Mouse (Mus musculus) thymus, adult 18-20 months (tissue): ENCODE measurements around the gene P3h3.
"Not testable (repeated sequence)": the region's sequence is repeated elsewhere in the genome, so short reads cannot be mapped to it uniquely, and the experiment has no call there.

Experiments used
- DNase-seq, 2 experiments: peaks; one replicate each; pipeline ENCODE4 v3.0.0; 2022; ENCODE audit warnings: mixed read lengths in 2 of 2

Gene P3h3

GRCm38 (mm10) chr6:124865766-124866362 lies 8.3 kb upstream of the P3h3 start:
- DNase-seq = no peak

- DNase-seq = peak; percentile 49 to 73
Observed at GRCm38 (mm10) chr6:124863658-124864298, 6.2 kb upstream of the P3h3 start, which contains the start of gene Gpr162. Gene Gpr162, minus strand, starts transcription at chr6:124863983.

GRCm38 (mm10) chr6:124863125-124863657 lies 5.6 kb upstream of the P3h3 start:
- peak; percentile 73 to 82 for DNase-seq

- no peak for DNase-seq
Observed at GRCm38 (mm10) chr6:124862406-124863124, 5.0 kb upstream of the P3h3 start.

GRCm38 (mm10) chr6:124861802-124862201 lies 4.2 kb upstream of the P3h3 start:
- no peak for DNase-seq

GRCm38 (mm10) chr6:124861266-124861665 lies 3.7 kb upstream of the P3h3 start:
- DNase-seq = no peak

GRCm38 (mm10) chr6:124860511-124860910 lies 3.0 kb upstream of the P3h3 start:
- DNase-seq = no peak

GRCm38 (mm10) chr6:124859725-124860124 lies 2.2 kb upstream of the P3h3 start:
- DNase-seq = peak; percentile 70 to 78

GRCm38 (mm10) chr6:124858561-124859318 lies 1.2 kb upstream of the P3h3 start:
- DNase-seq = no peak

DNA sequence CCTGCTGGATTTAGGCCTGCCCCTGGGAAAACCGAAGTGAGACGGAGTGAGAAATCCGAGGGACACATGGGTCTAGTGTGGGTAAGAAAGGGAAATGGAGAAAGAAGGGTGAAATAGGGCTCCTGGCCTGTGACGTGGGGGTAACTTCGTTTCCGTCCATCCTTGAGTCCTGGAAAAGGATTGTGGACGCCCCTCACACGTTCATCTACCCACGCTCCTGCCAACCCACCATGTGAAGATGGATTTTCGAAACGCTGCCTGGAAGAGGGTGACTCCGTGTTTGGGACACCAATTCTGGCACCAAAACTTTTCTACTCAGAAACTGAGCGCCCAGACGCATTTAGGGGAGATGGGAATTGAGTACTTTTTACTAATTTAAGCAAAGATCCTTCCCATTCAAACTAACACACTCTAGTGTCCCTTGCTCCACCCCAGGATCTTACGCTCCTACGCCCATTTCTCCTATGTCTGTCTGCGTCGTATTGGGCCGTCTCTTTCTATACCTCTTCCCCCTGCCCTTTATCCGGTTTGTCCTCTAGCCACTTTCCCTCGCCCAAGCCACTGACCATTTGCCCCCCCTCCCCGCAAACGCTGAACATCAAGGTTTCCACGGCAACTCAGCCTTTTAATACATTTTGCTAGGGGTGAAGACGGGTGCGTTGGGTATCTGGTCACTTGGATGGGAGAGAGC lies 433 bp upstream of the P3h3 start:
- DNase-seq = no peak

- no peak for DNase-seq
Observed at GRCm38 (mm10) chr6:124856321-124856720, 1.2 kb downstream of the P3h3 start.

DNA sequence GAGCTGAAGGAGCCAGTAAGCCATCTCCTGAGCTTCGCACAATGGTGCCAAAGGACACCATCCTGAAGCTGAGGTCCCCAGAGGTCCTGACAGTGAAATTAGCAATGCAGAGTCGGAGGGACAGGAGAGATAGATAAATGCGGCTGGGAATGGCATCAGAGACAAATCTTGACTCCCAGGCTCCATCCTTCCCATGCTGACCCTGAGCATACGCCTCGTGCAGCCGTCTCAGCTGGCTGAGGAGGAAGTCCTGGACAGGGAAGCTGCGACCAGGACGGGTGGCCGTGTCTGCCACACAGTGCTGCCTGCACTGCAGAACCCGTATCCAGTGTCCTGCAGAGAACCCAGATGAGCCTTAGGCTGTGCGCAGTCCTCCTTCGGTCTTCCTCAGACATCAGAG lies 2.9 kb downstream of the P3h3 start:
- no peak for DNase-seq

DNA sequence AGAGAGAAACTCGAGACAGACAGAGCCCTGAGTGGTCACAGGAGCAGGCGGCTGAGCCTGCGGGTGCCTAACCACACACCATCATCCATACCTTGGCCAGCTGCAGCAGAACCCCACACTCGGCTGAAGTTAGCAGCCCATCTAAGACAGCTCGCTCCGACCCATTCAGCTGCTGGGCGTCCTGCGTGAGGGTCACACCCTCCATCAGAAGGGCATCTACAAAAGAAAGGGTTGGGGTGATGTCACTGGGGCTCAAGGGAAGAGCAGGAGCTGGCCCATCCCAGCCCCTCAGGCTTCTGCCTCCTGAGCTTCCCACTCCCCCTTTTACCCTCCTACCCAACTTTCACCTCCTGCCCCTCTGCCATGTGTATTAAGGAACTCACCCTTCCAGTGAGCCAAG lies 7.0 kb downstream of the P3h3 start:
- DNase-seq = no peak

DNA sequence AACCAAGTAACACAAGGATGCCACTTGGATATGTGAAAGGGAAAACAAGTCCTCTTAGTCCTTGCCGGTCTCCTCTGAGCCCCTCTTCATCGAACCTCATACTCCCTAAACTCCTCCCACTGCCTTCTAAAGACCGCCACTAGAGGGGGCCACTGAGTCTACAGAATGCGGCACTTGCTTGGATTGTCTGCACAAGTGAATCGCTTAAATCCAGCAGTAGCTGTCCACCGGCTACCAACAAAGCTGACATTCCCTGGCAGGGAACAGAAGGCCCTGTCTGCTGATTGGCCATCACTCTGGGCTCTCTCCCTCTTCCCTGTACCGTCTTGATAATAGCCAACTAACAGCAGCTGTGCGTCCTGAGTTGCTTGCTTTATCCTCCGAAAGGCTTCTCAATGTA lies 10.2 kb downstream of the P3h3 start:
- peak; percentile 74 to 82 for DNase-seq

GRCm38 (mm10) chr6:124840241-124841167 lies 17.0 kb downstream of the P3h3 start, which contains the start of gene Gnb3:
Gene Gnb3, minus strand, starts transcription at chr6:124840275.
- no peak for DNase-seq

DNA sequence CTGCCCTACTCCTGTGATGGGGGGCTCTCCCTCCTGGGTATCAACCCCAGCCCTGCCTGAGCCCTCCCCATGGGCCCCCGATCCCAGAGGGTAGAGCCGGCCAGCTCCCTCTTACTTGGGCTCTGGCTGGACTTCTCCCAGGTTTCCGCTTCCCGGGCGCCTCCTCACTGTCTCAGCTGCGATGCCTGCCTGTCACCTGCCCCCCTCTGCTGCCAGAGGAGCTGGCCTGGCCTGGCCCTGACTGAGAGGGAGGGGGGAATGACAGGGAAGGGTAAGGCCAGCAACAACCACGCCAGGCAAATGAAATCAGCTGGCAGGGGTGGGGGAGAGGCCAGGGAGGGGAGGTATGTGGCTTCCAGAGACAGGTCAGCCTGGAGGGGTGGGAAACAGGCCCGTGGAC lies 17.7 kb downstream of the P3h3 start:
- DNase-seq = no peak

DNA sequence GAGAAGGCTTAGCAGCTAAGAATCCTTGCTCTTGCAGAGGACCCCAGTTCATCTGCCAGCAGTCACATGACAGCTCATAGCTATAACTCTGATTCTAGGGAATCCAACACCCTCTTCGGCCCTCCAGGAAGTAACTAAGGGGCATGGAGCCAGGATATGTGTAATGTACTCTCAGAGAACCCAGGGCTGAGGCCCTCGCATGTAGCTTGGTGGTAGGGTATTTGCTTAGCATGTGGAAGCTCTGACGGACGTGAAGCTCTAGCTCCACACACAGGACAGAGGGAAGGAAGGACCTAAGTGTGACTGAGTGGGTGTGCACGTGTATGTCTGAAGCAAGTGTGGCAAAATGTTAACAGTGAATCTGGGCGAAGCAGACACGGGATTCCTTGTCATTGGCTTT lies 21.1 kb downstream of the P3h3 start:
- DNase-seq = no peak

- DNase-seq = no peak
Observed at GRCm38 (mm10) chr6:124835531-124835930, 22.0 kb downstream of the P3h3 start.

DNA sequence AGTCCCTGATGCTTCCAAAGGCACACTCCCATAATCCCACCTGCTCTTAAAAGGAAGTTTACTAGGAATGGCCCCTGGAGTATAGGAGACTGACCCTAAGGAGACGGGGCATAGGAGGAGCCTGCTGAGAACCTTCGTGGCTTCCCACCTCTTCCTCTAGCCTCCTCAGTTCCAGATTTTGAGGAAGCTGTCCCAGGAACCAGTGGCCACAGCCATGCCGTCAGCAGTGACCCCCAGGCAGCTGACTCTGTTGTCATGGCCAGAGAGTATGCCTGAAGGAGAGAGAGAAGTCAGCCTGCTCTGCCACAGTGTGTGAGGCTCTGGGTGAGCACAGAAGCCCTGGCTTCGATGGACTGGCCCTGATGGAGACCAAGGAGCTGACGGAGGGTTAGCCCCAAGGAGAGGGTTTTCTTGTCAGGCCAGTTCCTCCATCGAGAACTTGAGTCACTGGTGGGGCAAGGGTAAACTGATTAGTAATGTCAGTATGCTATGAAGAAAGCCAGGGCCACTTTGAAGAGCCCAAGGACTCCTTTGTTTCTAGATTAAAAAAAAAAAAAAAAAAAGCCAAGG lies 23.0 kb downstream of the P3h3 start:
- DNase-seq = no peak

GRCm38 (mm10) chr6:124831649-124832048 lies 25.9 kb downstream of the P3h3 start:
- no peak for DNase-seq

DNA sequence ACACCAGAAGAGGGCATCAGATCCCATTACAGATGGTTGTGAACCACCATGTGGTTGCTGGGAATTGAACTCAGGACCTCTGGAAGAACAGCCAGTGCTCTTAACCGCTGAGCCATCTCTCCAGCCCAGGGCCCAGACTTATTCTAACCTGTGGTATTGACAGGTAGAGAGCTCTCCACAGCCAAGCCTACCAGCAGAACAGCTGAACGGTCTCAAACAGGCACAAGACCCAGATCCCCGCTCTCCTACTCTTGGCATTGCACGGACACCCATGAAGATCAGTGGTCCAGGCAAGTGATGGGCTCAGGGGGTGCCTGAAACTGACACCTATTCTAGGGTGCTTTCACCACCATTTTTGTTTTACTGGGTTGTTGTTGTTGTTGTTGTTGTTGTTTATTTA lies 26.4 kb downstream of the P3h3 start:
- not testable (repeated sequence) for DNase-seq
